Mouse (Mus musculus): ENCODE results near the gene Grip1.

GRCm38 (mm10) chr10:119906869-119907268, 453.2 kb downstream of the Grip1 start:
- TF ChIP-seq CTCF (IDR thresholded peaks at IDR 0.05; ENCODE audit: low read depth): no peak
- TF ChIP-seq EP300 (IDR thresholded peaks at IDR 0.05; ENCODE audit: low read depth): no peak

Measured in heart, postnatal 0 days (tissue).